Mouse (Mus musculus): ENCODE results near the gene Gltpd2. TPM values are rescaled to one million over a fixed set of nuclear protein-coding genes. Genes with fewer than 3 reads are reported as not detected.

Gltpd2 gene
- polyA plus RNA-seq, 1 experiment from 2014 or later, result 0.42 TPM

DNA sequence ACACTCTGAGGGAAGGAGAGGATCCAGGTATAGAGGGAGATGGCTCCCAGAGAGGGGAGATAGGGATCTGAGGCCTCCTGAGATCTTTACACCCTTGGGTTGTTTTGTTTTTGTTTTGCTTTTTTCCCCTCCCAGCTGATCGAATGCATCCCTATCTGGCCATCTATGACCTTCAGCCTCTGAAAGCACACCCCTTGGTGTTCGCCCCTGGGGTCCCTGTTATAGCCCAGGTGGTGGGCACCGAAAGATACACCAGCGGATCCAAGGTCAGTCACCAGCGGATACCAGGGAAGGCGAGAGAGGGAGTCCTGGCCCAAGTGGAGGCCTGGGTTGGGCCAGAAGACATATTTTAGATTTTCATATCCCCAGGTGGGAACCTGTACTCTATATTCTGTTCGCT lies 21.9 kb downstream of the Gltpd2 start:
- no peak overlapping the region for H3K9ac ChIP-seq (ENCODE audit: low read length)

DNA sequence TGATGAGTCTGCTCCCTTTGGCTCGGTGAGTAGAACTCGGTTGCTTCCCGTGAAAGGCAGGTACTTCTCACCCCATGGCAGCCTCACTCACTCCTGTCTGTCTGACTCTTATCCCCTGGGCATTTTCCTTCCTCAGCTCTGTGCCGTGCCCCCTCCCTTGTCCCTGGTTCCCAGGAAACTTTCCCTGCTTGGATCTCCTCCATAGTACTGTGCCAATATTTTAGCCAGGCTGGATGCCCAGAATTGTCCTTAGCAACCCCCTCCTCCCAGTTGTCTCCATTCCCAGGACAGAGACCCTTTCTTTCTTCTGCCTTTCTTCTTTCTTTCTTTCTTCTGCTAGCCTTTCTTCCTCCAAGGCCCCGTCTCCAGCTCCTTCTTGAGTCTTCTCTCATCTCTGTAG lies 22.4 kb downstream of the Gltpd2 start:
- DNase-seq (ENCODE audit: low spot score), result peak; percentile 34
- Histone ChIP-seq H3K4me3 (ENCODE audit: low read depth, low read length) (no peak overlapping the region), H3K9me3 (replicated peaks; ENCODE audit: control insufficient read depth, low read length) (no peaks in the 10 kb centered on the region), H3K36me3 (ENCODE audit: control insufficient read depth, insufficient read depth, low read length) (no peaks in the 10 kb centered on the region), H3K4me1 (ENCODE audit: control insufficient read depth, insufficient read depth, low read length) (no peaks in the 10 kb centered on the region), H3K27me3 (replicated peaks; ENCODE audit: control insufficient read depth, insufficient read depth, low read length) (0 out of 2 replicates have a peak, but pooled peaks cover 6% of the 10 kb centered on the region), H3K4me2 (ENCODE audit: low read length) (no peak overlapping the region), H3K27ac (ENCODE audit: low read depth, low read length) (no peak overlapping the region), H3K9ac (ENCODE audit: low read length) (no peak overlapping the region)
- no peak for ATAC-seq
- 70% methylated on average over 5 of the region's 5 CpGs for WGBS

More for the DNA sequence above, 21.9 kb downstream of the Gltpd2 start:
- ATAC-seq (no peak), DNase-seq (ENCODE audit: low spot score) (no peak)
- no peak overlapping the region for H3K27ac ChIP-seq (ENCODE audit: low read depth, low read length)
- no peaks in the 10 kb centered on the region for H3K9me3 ChIP-seq (replicated peaks; ENCODE audit: control insufficient read depth, low read length)
- no peaks in the 10 kb centered on the region for H3K36me3 ChIP-seq (ENCODE audit: control insufficient read depth, insufficient read depth, low read length)
- no peaks in the 10 kb centered on the region for H3K4me1 ChIP-seq (ENCODE audit: control insufficient read depth, insufficient read depth, low read length)
- H3K4me2 ChIP-seq (ENCODE audit: low read length), result peak overlapping the region; percentile 78; the same call in 1 of the 2 replicates
- H3K4me3 ChIP-seq (ENCODE audit: low read depth, low read length), result peak overlapping the region; percentile 50; the same call in 1 of the 2 replicates
- H3K27me3 ChIP-seq (replicated peaks; ENCODE audit: control insufficient read depth, insufficient read depth, low read length), result 0 out of 2 replicates have a peak, but pooled peaks cover 6% of the 10 kb centered on the region
- WGBS, result 90% methylated on average over 7 of the region's 7 CpGs

- WGBS, result 73% methylated on average over 7 of the region's 7 CpGs
- ATAC-seq (no peak), DNase-seq (ENCODE audit: low spot score) (no peak)
- H3K4me3 ChIP-seq (ENCODE audit: low read depth, low read length), result no peak overlapping the region
- H3K9me3 ChIP-seq (replicated peaks; ENCODE audit: control insufficient read depth, low read length), result no peaks in the 10 kb centered on the region
- no peaks in the 10 kb centered on the region for H3K4me1 ChIP-seq (ENCODE audit: control insufficient read depth, insufficient read depth, low read length)
- no peak overlapping the region for H3K9ac ChIP-seq (ENCODE audit: low read length)
- no peak overlapping the region for H3K27ac ChIP-seq (ENCODE audit: low read depth, low read length)
- H3K36me3 ChIP-seq (ENCODE audit: control insufficient read depth, insufficient read depth, low read length), result no peaks in the 10 kb centered on the region
- no peak overlapping the region for H3K4me2 ChIP-seq (ENCODE audit: low read length)
- no peaks in the 10 kb centered on the region for H3K27me3 ChIP-seq (replicated peaks; ENCODE audit: control insufficient read depth, insufficient read depth, low read length)
Observed at GRCm38 (mm10) chr11:70544496-70544895, 25.5 kb downstream of the Gltpd2 start.

DNA sequence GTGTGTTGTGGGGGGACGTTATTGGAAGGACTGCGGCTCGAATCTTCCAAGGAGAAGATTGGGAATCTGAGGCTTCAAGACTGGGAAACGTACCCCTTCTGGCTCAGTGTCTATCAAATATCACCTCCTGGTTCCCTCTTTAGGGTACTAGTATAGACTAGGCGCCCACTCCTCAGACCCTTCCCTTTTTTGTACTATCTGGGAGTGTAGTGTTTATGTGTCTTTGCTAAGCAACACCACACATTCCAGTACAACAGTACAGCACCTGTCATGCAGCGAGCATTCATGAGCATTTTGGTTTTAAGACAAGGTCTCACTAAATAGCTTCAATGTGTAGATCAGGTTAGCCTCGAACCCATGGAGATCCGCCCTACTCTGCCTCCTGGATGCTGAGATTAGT lies 32.5 kb downstream of the Gltpd2 start:
- ATAC-seq, result no peak
- no peaks in the 10 kb centered on the region for H3K4me1 ChIP-seq (ENCODE audit: control insufficient read depth, insufficient read depth, low read length)
- no peak overlapping the region for H3K4me2 ChIP-seq (ENCODE audit: low read length)
- no peaks in the 10 kb centered on the region for H3K9me3 ChIP-seq (replicated peaks; ENCODE audit: control insufficient read depth, low read length)
- WGBS, result 87% methylated on average over 8 of the region's 8 CpGs
- H3K4me3 ChIP-seq (ENCODE audit: low read depth, low read length), result no peak overlapping the region
- no peaks in the 10 kb centered on the region for H3K27me3 ChIP-seq (replicated peaks; ENCODE audit: control insufficient read depth, insufficient read depth, low read length)
- H3K36me3 ChIP-seq (ENCODE audit: control insufficient read depth, insufficient read depth, low read length), result no peaks in the 10 kb centered on the region
- H3K9ac ChIP-seq (ENCODE audit: low read length), result no peak overlapping the region
- DNase-seq (ENCODE audit: low spot score), result no peak
- H3K27ac ChIP-seq (ENCODE audit: low read depth, low read length), result no peak overlapping the region

- Histone ChIP-seq H3K4me2 (ENCODE audit: low read length) (no peak overlapping the region), H3K9ac (ENCODE audit: low read length) (no peak overlapping the region), H3K4me3 (ENCODE audit: low read depth, low read length) (no peak overlapping the region), H3K4me1 (ENCODE audit: control insufficient read depth, insufficient read depth, low read length) (no peaks in the 10 kb centered on the region), H3K27ac (ENCODE audit: low read depth, low read length) (no peak overlapping the region), H3K9me3 (replicated peaks; ENCODE audit: control insufficient read depth, low read length) (no peaks in the 10 kb centered on the region), H3K27me3 (replicated peaks; ENCODE audit: control insufficient read depth, insufficient read depth, low read length) (no peaks in the 10 kb centered on the region), H3K36me3 (ENCODE audit: control insufficient read depth, insufficient read depth, low read length) (no peaks in the 10 kb centered on the region)
- 30% methylated on average over 7 of the region's 7 CpGs for WGBS
- ATAC-seq, result no peak
- DNase-seq (ENCODE audit: low spot score), result no peak
Observed at GRCm38 (mm10) chr11:70553940-70554339, 34.9 kb downstream of the Gltpd2 start.

DNA sequence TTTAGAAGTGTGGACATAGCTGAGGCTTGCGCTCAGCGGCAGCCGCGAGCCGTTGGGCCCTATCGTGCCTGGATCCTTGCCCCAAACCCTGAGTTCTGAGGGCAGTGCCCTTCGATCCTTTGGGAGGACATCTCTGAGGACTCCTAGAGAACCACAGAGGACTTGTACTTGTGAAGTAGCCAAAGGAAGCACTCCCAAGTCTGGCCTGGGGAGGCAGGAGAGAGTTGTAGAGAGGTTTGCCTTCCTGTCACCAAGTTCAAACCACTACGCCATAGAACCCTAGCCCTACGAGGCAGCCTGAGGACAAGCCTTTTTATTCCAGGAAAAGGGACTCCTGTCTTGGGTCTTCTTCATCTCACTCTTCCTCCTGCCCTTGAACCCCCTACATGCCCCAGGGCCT lies 38.5 kb downstream of the Gltpd2 start:
- Histone ChIP-seq H3K9ac (ENCODE audit: low read length) (no peak overlapping the region), H3K4me2 (ENCODE audit: low read length) (no peak overlapping the region), H3K4me3 (ENCODE audit: low read depth, low read length) (no peak overlapping the region), H3K9me3 (replicated peaks; ENCODE audit: control insufficient read depth, low read length) (no peaks in the 10 kb centered on the region), H3K4me1 (ENCODE audit: control insufficient read depth, insufficient read depth, low read length) (0 out of 2 replicates have a peak, but pooled peaks cover 2% of the 10 kb centered on the region), H3K27me3 (replicated peaks; ENCODE audit: control insufficient read depth, insufficient read depth, low read length) (no peaks in the 10 kb centered on the region), H3K36me3 (ENCODE audit: control insufficient read depth, insufficient read depth, low read length) (no peaks in the 10 kb centered on the region), H3K27ac (ENCODE audit: low read depth, low read length) (no peak overlapping the region)
- no peak for ATAC-seq
- DNase-seq (ENCODE audit: low spot score), result no peak
- 90% methylated on average over 9 of the region's 9 CpGs for WGBS

DNA sequence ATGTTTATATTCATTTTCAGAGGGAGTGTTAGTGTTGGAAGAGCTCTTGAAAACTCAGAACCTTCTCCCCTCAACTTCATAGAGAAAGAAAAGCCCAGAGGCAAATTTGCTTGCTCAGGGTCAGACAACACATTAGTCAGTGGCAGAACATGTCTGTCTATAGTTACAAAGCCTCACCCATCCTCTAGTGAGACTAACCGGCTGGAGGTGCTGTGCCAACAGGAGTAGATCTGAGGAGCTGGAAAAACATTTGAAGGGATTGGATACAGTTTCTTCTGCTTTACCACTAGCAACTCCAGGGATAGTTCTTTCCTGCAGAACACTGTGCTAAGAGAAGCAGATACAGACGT lies 42.9 kb downstream of the Gltpd2 start:
- H3K27ac ChIP-seq (ENCODE audit: low read depth, low read length), result peak overlapping the region; percentile 68
- H3K9ac ChIP-seq (ENCODE audit: low read length), result peak overlapping the region; percentile 92
- no peaks in the 10 kb centered on the region for H3K27me3 ChIP-seq (replicated peaks; ENCODE audit: control insufficient read depth, insufficient read depth, low read length)
- DNase-seq (ENCODE audit: low spot score), result no peak
- H3K4me1 ChIP-seq (ENCODE audit: control insufficient read depth, insufficient read depth, low read length), result peaks cover 9% of the 10 kb centered on the region; the same call in 1 of the 2 replicates
- H3K36me3 ChIP-seq (ENCODE audit: control insufficient read depth, insufficient read depth, low read length), result no peaks in the 10 kb centered on the region
- no peak; the same call in 1 of the 2 replicates for ATAC-seq
- WGBS, result 5% methylated on average over 2 of the region's 2 CpGs
- H3K4me2 ChIP-seq (ENCODE audit: low read length), result peak overlapping the region; percentile 86
- H3K4me3 ChIP-seq (ENCODE audit: low read depth, low read length), result peak overlapping the region; percentile 91
- H3K9me3 ChIP-seq (replicated peaks; ENCODE audit: control insufficient read depth, low read length), result no peaks in the 10 kb centered on the region

GRCm38 (mm10) chr11:70562287-70562994 lies 43.4 kb downstream of the Gltpd2 start, which contains the start of gene Mink1:
TSS of gene Mink1 (plus strand) at chr11:70562881.
- WGBS, result under 1% methylated on average over 38 of the region's 57 CpGs
- Histone ChIP-seq H3K4me3 (ENCODE audit: low read depth, low read length) (peak within 1 kb of the TSS; percentile 91), H3K4me2 (ENCODE audit: low read length) (peak within 1 kb of the TSS; percentile 86), H3K27me3 (replicated peaks; ENCODE audit: control insufficient read depth, insufficient read depth, low read length) (no peaks in the 10 kb centered on the region), H3K36me3 (ENCODE audit: control insufficient read depth, insufficient read depth, low read length) (no peaks in the 10 kb centered on the region), H3K27ac (ENCODE audit: low read depth, low read length) (peak within 1 kb of the TSS; percentile 68), H3K9ac (ENCODE audit: low read length) (peak within 1 kb of the TSS; percentile 92), H3K4me1 (ENCODE audit: control insufficient read depth, insufficient read depth, low read length) (peaks cover 9% of the 10 kb centered on the region; the same call in 1 of the 2 replicates), H3K9me3 (replicated peaks; ENCODE audit: control insufficient read depth, low read length) (no peaks in the 10 kb centered on the region)
- ATAC-seq (peak; percentile 94), DNase-seq (ENCODE audit: low spot score) (peak; percentile 95)

GRCm38 (mm10) chr11:70562995-70563469 lies 44.0 kb downstream of the Gltpd2 start:
- H3K27me3 ChIP-seq (replicated peaks; ENCODE audit: control insufficient read depth, insufficient read depth, low read length), result no peaks in the 10 kb centered on the region
- peak overlapping the region; percentile 91 for H3K4me3 ChIP-seq (ENCODE audit: low read depth, low read length)
- no peaks in the 10 kb centered on the region; the same call in 1 of the 2 replicates for H3K36me3 ChIP-seq (ENCODE audit: control insufficient read depth, insufficient read depth, low read length)
- peaks cover 9% of the 10 kb centered on the region; the same call in 1 of the 2 replicates for H3K4me1 ChIP-seq (ENCODE audit: control insufficient read depth, insufficient read depth, low read length)
- H3K27ac ChIP-seq (ENCODE audit: low read depth, low read length), result peak overlapping the region; percentile 68
- 1% methylated on average over 28 of the region's 31 CpGs for WGBS
- ATAC-seq, result peak; percentile 40; the same call in 1 of the 2 replicates
- DNase-seq (ENCODE audit: low spot score), result peak; percentile 9
- no peaks in the 10 kb centered on the region for H3K9me3 ChIP-seq (replicated peaks; ENCODE audit: control insufficient read depth, low read length)
- H3K4me2 ChIP-seq (ENCODE audit: low read length), result peak overlapping the region; percentile 86
- peak overlapping the region; percentile 92 for H3K9ac ChIP-seq (ENCODE audit: low read length)
